8 mouse cellular contexts compared by ENCODE assay signal in genomic region chr17:21733049-21733448, GRCm38 (mm10). TPM values are rescaled to one million over a fixed set of nuclear protein-coding genes. Genes with fewer than 3 reads are reported as not detected.
DNase-seq lines count a peak whose midpoint lies in the region; ATAC-seq and TF ChIP-seq lines count a peak whose summit lies in the region.

No protein-coding gene starts in this region.

- no peaks in the 10 kb centered on the region for H3K9me3 ChIP-seq in forebrain, embryonic 11.5 days (ENCODE audit: control insufficient read depth, low read length)
- H3K9me3 ChIP-seq in limb, embryonic 13.5 days, result no peaks in the 10 kb centered on the region

- H3K4me2 ChIP-seq in forebrain, embryonic 11.5 days (ENCODE audit: low read depth, low read length, severe bottlenecking), result peak overlapping the region; percentile 38
- H3K4me2 ChIP-seq in limb, embryonic 13.5 days (replicated peaks), result peak overlapping the region; percentile 62

- peaks cover 5% of the 10 kb centered on the region; the same call in 1 of the 2 replicates for H3K36me3 ChIP-seq in liver, adult 2 months (ENCODE audit: control insufficient read depth, insufficient read depth, low read length)
- H3K36me3 ChIP-seq in forebrain, embryonic 11.5 days (ENCODE audit: control insufficient read depth, insufficient read depth, low read length), result no peaks in the 10 kb centered on the region
- peaks cover 7% of the 10 kb centered on the region for H3K36me3 ChIP-seq in limb, embryonic 13.5 days

- H3K4me3 ChIP-seq in liver, adult 2 months (ENCODE audit: insufficient read depth, low read depth, low read length), result peak overlapping the region; percentile 94
- peak overlapping the region; percentile 54 for H3K4me3 ChIP-seq in forebrain, embryonic 11.5 days (ENCODE audit: low read depth, low read length)
- H3K4me3 ChIP-seq in limb, embryonic 13.5 days, result peak overlapping the region; percentile 69
- H3K4me3 ChIP-seq in olfactory bulb, adult 2 months (ENCODE audit: insufficient read depth, low read depth, low read length), result no peak overlapping the region; the same call in 1 of the 2 replicates

- ATAC-seq in forebrain, embryonic 11.5 days (replicated peaks; ENCODE audit: low FRiP score), result peak; percentile 29; the same call in 1 of the 2 replicates
- peak; percentile 6; the same call in 1 of the 2 replicates for ATAC-seq in limb, embryonic 13.5 days (ENCODE audit: low FRiP score, low read depth)
- ATAC-seq in activated CD4-positive, CD25-positive, alpha-beta regulatory T cell, adult 4 months, result no peak

- H3K27ac ChIP-seq in liver, adult 2 months (replicated peaks; ENCODE audit: insufficient read depth, low read depth, low read length), result no peak overlapping the region
- no peak overlapping the region; the same call in 1 of the 2 replicates for H3K27ac ChIP-seq in forebrain, embryonic 11.5 days (ENCODE audit: low read depth, low read length)
- no peak overlapping the region; the same call in 1 of the 2 replicates for H3K27ac ChIP-seq in limb, embryonic 13.5 days
- H3K27ac ChIP-seq in olfactory bulb, adult 2 months (ENCODE audit: insufficient read depth, low read depth, low read length), result peak overlapping the region; percentile 83; the same call in 1 of the 2 replicates

- 80% methylated on average over 4 of the region's 4 CpGs for WGBS in liver, adult 2 months
- WGBS in forebrain, embryonic 11.5 days, result 80% methylated on average over 4 of the region's 4 CpGs
- 75% methylated on average over 4 of the region's 4 CpGs for WGBS in limb, embryonic 13.5 days
- WGBS in olfactory bulb, adult 2 months, result 71% methylated on average over 4 of the region's 4 CpGs

- no peaks in the 10 kb centered on the region for H3K27me3 ChIP-seq in liver, adult 2 months (ENCODE audit: control insufficient read depth, insufficient read depth, low read length)
- no peaks in the 10 kb centered on the region for H3K27me3 ChIP-seq in forebrain, embryonic 11.5 days (ENCODE audit: control insufficient read depth, insufficient read depth, low read length)
- H3K27me3 ChIP-seq in limb, embryonic 13.5 days, result no peaks in the 10 kb centered on the region

- H3K4me1 ChIP-seq in liver, adult 2 months (ENCODE audit: control insufficient read depth, insufficient read depth, low read length), result peaks cover 6% of the 10 kb centered on the region
- H3K4me1 ChIP-seq in forebrain, embryonic 11.5 days (replicated peaks; ENCODE audit: control insufficient read depth, insufficient read depth, low read length), result no peaks in the 10 kb centered on the region; the same call in 1 of the 2 replicates
- H3K4me1 ChIP-seq in limb, embryonic 13.5 days, result peaks cover 10% of the 10 kb centered on the region
- 0 out of 2 replicates have a peak, but pooled peaks cover 2% of the 10 kb centered on the region for H3K4me1 ChIP-seq in olfactory bulb, adult 2 months (ENCODE audit: control insufficient read depth, insufficient read depth, low read length)

- H3K79me2 ChIP-seq in liver, adult 2 months (ENCODE audit: control insufficient read depth, insufficient read depth, low read length), result no peaks in the 10 kb centered on the region; the same call in 1 of the 2 replicates

- DNase-seq in liver, adult 2 months (ENCODE audit: extremely low read depth, low read depth, low spot score), result no peak
- DNase-seq in liver, result no peak
- DNase-seq in forebrain, embryonic 11.5 days (ENCODE audit: low spot score), result no peak
- DNase-seq in gastrocnemius, adult 8-10 months (ENCODE audit: low spot score in 2 of 2), result no peak
- no peak for DNase-seq in c-Kit-positive CD71-positive TER-119-positive erythroid progenitor cells, embryonic 14.5 days (ENCODE audit: low spot score)

- no peak for TF ChIP-seq POLR2A in liver, adult 2 months (IDR thresholded peaks at IDR 0.05; ENCODE audit: extremely low read depth, insufficient read depth, low read length)
- TF ChIP-seq POLR2A in olfactory bulb, adult 2 months (IDR thresholded peaks at IDR 0.05; ENCODE audit: insufficient read depth, low read depth, low read length), result no peak

- no peak for TF ChIP-seq CTCF in liver, adult 2 months (IDR thresholded peaks at IDR 0.05; ENCODE audit: low read depth, low read length)
- TF ChIP-seq CTCF in olfactory bulb, adult 2 months (IDR thresholded peaks at IDR 0.05; ENCODE audit: insufficient read depth, low read depth, low read length), result no peak

- no peak overlapping the region for H3K9ac ChIP-seq in liver, adult 2 months (ENCODE audit: low read depth, low read length)
- peak overlapping the region; percentile 72; the same call in 1 of the 2 replicates for H3K9ac ChIP-seq in forebrain, embryonic 11.5 days (ENCODE audit: low read length)
- peak overlapping the region; percentile 75 for H3K9ac ChIP-seq in limb, embryonic 13.5 days

RNA-seq across cellular contexts. Expression of gene Zfp229, which starts 2.5 kb away (rescaled TPM):
- total RNA-seq in liver, adult 2 months (2014; rRNA removed), result 4.1 and 7.2 TPM in 2 replicates
- polyA plus RNA-seq in liver, adult 2 months (2012; rRNA removed), result 1.6 and 2.4 TPM in 2 replicates
- 8.3 and 8.7 TPM in 2 replicates for polyA plus RNA-seq in forebrain, embryonic 11.5 days (2014; fragmentation: Nextera tagmentation; extraction: Ambion mirVana)
- 7.5 and 8.5 TPM in 2 replicates for polyA plus RNA-seq in limb, embryonic 13.5 days (2015; fragmentation: Nextera tagmentation; extraction: Ambion mirVana)
- polyA plus RNA-seq in olfactory bulb, adult 2 months (2012; ENCODE audit: insufficient read depth, insufficient read length, low replicate concordance, missing spikeins), result not detected in 2 replicates
- total RNA-seq in gastrocnemius, adult 8-10 months (2022), result 1 to 10 TPM; 4.3 to 6.4 (median 5.7) TPM
- polyA plus RNA-seq in activated CD4-positive, CD25-positive, alpha-beta regulatory T cell, adult 4 months (2017; shearing (Covaris generic)), result under 1 TPM; 0.34 to 0.50 TPM

RNA-seq across cellular contexts. Expression of gene Zfp760, which starts 25.5 kb away (rescaled TPM):
- 3.6 and 4.8 TPM in 2 replicates for total RNA-seq in liver, adult 2 months (2014; rRNA removed)
- polyA plus RNA-seq in liver, adult 2 months (2012; rRNA removed), result 0.31 and 0.40 TPM in 2 replicates
- polyA plus RNA-seq in forebrain, embryonic 11.5 days (2014; fragmentation: Nextera tagmentation; extraction: Ambion mirVana), result 22.7 and 25.1 TPM in 2 replicates
- polyA plus RNA-seq in limb, embryonic 13.5 days (2015; fragmentation: Nextera tagmentation; extraction: Ambion mirVana), result 16.1 and 17.4 TPM in 2 replicates
- not detected in 2 replicates for polyA plus RNA-seq in olfactory bulb, adult 2 months (2012; ENCODE audit: insufficient read depth, insufficient read length, low replicate concordance, missing spikeins)
- under 1 TPM; 0.51 to 0.91 (median 0.77) TPM for total RNA-seq in gastrocnemius, adult 8-10 months (2022)
- 1 to 10 TPM; 7.0 to 8.3 TPM for polyA plus RNA-seq in activated CD4-positive, CD25-positive, alpha-beta regulatory T cell, adult 4 months (2017; shearing (Covaris generic))

RNA-seq across cellular contexts. Expression of gene Gm10226, which starts 41.4 kb away (rescaled TPM):
- 1.8 and 7.8 TPM in 2 replicates for total RNA-seq in liver, adult 2 months (2014; rRNA removed)
- not detected in 2 replicates for polyA plus RNA-seq in liver, adult 2 months (2012; rRNA removed)
- polyA plus RNA-seq in forebrain, embryonic 11.5 days (2014; fragmentation: Nextera tagmentation; extraction: Ambion mirVana), result 8.1 and 12.5 TPM in 2 replicates
- 7.6 and 8.0 TPM in 2 replicates for polyA plus RNA-seq in limb, embryonic 13.5 days (2015; fragmentation: Nextera tagmentation; extraction: Ambion mirVana)
- polyA plus RNA-seq in olfactory bulb, adult 2 months (2012; ENCODE audit: insufficient read depth, insufficient read length, low replicate concordance, missing spikeins), result not detected in 2 replicates
- total RNA-seq in gastrocnemius, adult 8-10 months (2022), result 1 to 10 TPM in 2 of 4 experiments, not detected in 2; 1.9 to 3.4 TPM
- polyA plus RNA-seq in activated CD4-positive, CD25-positive, alpha-beta regulatory T cell, adult 4 months (2017; shearing (Covaris generic)), result 10 to 100 TPM; 16.1 to 17.7 TPM
